Mouse (Mus musculus) layer of hippocampus, postnatal 36 days (tissue): ENCODE data around the gene Mapk6. TPM values are rescaled to one million over a fixed set of nuclear protein-coding genes. Genes with fewer than 3 reads are reported as not detected.

Experiments used
- total RNA-seq, 2 experiments: library from RNA; stranded (reverse); gene quantifications; 2 replicates each; pipeline ENCODE4 v1.2.3; 2021

The Mapk6 gene
- total RNA-seq, 2 experiments from 2014 or later = 27.4 to 28.1 TPM

Other genes with a start within 250 kb of the Mapk6 start
- gene Myo5c, start 178.0 kb downstream of the Mapk6 start, total RNA-seq = under 1 TPM; 0.50 to 0.53 TPM
- gene Gnb5, start 103.7 kb downstream of the Mapk6 start, total RNA-seq = 100 to 1,000 TPM; 115 to 128 TPM
- under 1 TPM in 1 of 2 experiments, not detected in 1; 0.27 TPM for gene Bcl2l10, start 62.2 kb downstream of the Mapk6 start, total RNA-seq
- gene Leo1, start 31.5 kb upstream of the Mapk6 start, total RNA-seq = 10 to 100 TPM; 22.8 to 23.9 TPM
- 10 to 100 TPM; 46.4 to 47.3 TPM for gene Tmod3, start 149.7 kb upstream of the Mapk6 start, total RNA-seq
- gene Tmod2, start 201.3 kb upstream of the Mapk6 start, total RNA-seq = 100 to 1,000 TPM; 370 to 392 TPM
- gene Lysmd2, start 215.7 kb upstream of the Mapk6 start, total RNA-seq = 10 to 100 TPM; 61.8 to 65.8 TPM